Mouse (Mus musculus) forebrain, embryonic 14.5 days (tissue): Measurements from ENCODE around the gene Cdk5r1. TPM values are rescaled to one million over a fixed set of nuclear protein-coding genes. Genes with fewer than 3 reads are reported as not detected.
"Not testable (repeated sequence)": the region's sequence is repeated elsewhere in the genome, so short reads cannot be mapped to it uniquely, and the experiment has no call there.

ENCODE experiments used
- ATAC-seq: fragments of 200-750 bp; cut with Nextera tagmentation; 2 replicates; pipeline ENCODE4 v1.8.0; 2017; ENCODE audit warnings: mild to moderate bottlenecking, moderate library complexity
- DNase-seq: peaks from one replicate; pipeline ENCODE4 v3.0.0-alpha.2; 2015; ENCODE audit warnings: low spot score
- H3K27ac ChIP-seq: fragments of 300-500 bp; sonication (generic); 2 replicates; pipeline ENCODE4 v1.5.1; 2014; ENCODE audit warnings: low read depth, mild to moderate bottlenecking, control low read depth, low read length, moderate library complexity
- H3K27me3 ChIP-seq: fragments of 300-500 bp; sonication (generic); replicated peaks from 2 replicates; pipeline ENCODE4 v1.6.1; 2014; ENCODE audit warnings: low read length, control low read depth, mixed read lengths; ENCODE audit not compliant: control insufficient read depth, insufficient read depth
- H3K36me3 ChIP-seq: fragments of 300-500 bp; sonication (generic); 2 replicates; pipeline ENCODE4 v1.6.1; 2014; ENCODE audit warnings: low read length, control low read depth; ENCODE audit not compliant: control insufficient read depth, insufficient read depth
- H3K4me1 ChIP-seq: fragments of 300-500 bp; sonication (generic); 2 replicates; pipeline ENCODE4 v1.6.1; 2014; ENCODE audit warnings: antibody characterized with exemption, low read length, control low read depth; ENCODE audit not compliant: control insufficient read depth, insufficient read depth
- H3K4me2 ChIP-seq: fragments of 300-500 bp; sonication (generic); 2 replicates; pipeline ENCODE4 v1.6.1; 2014; ENCODE audit warnings: mild to moderate bottlenecking, control low read depth, low read length
- H3K4me3 ChIP-seq: fragments of 300-500 bp; sonication (generic); 2 replicates; pipeline ENCODE4 v1.5.1; 2014; ENCODE audit warnings: low read depth, low read length, control low read depth
- H3K9ac ChIP-seq: fragments of 300-500 bp; sonication (generic); 2 replicates; pipeline ENCODE4 v1.6.1; 2014; ENCODE audit warnings: mild to moderate bottlenecking, low read length, control low read depth, moderate library complexity
- H3K9me3 ChIP-seq: fragments of 300-500 bp; sonication (generic); replicated peaks from 2 replicates; pipeline ENCODE4 v1.6.1; 2016; ENCODE audit warnings: low read length, control low read depth, mixed read lengths; ENCODE audit not compliant: control insufficient read depth
- WGBS: fragments of 180-500 bp; shearing (Covaris S2); extraction: QIAGEN DNeasy Blood & Tissue Kit; methylation state at CpG from one replicate; pipeline ENCODE4 v1.1.7; 2014; 5-methylcytosine and 5-hydroxymethylcytosine counted together
- polyA plus RNA-seq: library from polyadenylated mRNA; unstranded; fragments of >200 nt; fragmentation: Nextera tagmentation; extraction: Ambion mirVana; gene quantifications from 2 replicates; pipeline ENCODE4 v1.2.1, GENCODE M21; 2014

Gene Cdk5r1
- polyA plus RNA-seq, 1 experiment from 2014 or later = 85.8 TPM

DNA sequence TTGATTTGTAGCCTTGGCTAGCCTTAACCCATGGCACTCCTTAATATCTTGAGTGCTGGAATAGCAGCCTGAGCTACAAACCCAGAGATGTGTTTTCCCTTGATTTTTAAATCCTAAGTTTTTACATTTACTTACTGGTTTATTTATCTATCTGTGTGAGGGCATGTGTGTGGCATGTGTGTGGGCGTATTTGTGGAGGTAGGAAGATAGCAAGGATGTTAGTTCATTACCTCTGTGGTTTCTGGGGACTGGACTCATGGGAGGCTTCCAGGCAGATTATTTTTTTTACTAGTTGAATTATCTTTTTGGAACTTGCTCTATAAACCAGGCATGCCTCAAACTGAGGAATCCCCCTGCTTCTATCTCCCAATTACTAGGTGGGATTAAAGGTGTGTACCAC lies 23.6 kb upstream of the Cdk5r1 start:
- no peak overlapping the region for H3K4me3 ChIP-seq
- peaks cover 63% of the 10 kb centered on the region for H3K36me3 ChIP-seq
- no peak overlapping the region for H3K4me2 ChIP-seq
- no peaks in the 10 kb centered on the region for H3K9me3 ChIP-seq
- DNase-seq = no peak
- ATAC-seq = no peak
- no peaks in the 10 kb centered on the region for H3K27me3 ChIP-seq
- 97% methylated on average over 1 of the region's 1 CpGs for WGBS
- no peaks in the 10 kb centered on the region for H3K4me1 ChIP-seq
- H3K27ac ChIP-seq = no peak overlapping the region
- no peak overlapping the region for H3K9ac ChIP-seq

- not testable (repeated sequence) for H3K4me1 ChIP-seq, H3K4me2 ChIP-seq, DNase-seq, H3K9me3 ChIP-seq, H3K9ac ChIP-seq, ATAC-seq, H3K27ac ChIP-seq, H3K27me3 ChIP-seq, H3K4me3 ChIP-seq
- H3K36me3 ChIP-seq = peaks cover 81% of the 10 kb centered on the region
- WGBS = 83% methylated on average over 4 of the region's 4 CpGs
These were observed 13.2 kb upstream of the Cdk5r1 start for GRCm38 (mm10) chr11:80463605-80464130.

DNA sequence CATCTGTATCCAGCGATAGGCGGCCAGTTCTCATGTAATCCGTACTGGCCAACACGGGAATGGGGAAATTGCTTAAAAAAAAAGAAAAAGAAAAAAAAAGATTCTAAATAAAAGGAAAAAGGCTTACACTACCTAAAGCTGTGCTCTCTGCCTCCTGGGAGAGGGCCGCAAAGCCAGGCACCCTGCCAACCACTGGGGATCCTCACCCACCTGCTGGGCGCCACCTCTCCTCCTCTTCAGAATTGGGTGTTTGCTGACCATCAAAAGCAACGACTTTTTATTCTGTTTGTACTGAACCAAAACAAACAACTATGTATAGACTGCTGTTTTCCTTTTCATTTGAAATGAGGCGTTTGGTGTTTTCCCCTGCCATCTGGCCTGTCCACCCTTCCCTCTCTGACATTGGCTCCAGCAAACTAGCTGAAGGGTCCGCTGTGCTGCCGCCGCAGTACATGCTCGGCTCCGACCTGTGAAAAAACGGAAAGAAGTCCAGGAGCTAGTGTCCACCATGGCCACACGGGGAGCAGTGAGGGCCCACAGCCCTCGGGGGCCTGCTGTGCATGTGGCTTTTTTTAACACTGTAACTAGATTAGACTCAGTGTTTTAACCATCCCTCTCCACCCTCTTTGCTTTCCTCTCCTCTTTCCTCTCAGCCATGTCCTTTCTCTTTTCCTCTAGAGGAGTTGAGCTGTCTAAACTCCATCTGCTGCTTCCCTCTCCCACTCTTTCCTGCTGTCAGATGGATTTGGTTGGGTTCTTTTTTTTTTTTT lies 4.8 kb upstream of the Cdk5r1 start:
- Histone ChIP-seq H3K4me2 (no peak overlapping the region), H3K27me3 (no peaks in the 10 kb centered on the region), H3K4me1 (0 out of 2 replicates have a peak, but pooled peaks cover 5% of the 10 kb centered on the region), H3K9ac (0 out of 2 replicates have a peak overlapping the region, but pooled peaks have one; percentile 25), H3K36me3 (peaks cover 62% of the 10 kb centered on the region), H3K4me3 (no peak overlapping the region), H3K27ac (peak overlapping the region; percentile 63; the same call in 1 of the 2 replicates), H3K9me3 (no peaks in the 10 kb centered on the region)
- WGBS = 79% methylated on average over 16 of the region's 16 CpGs
- ATAC-seq (no peak), DNase-seq (no peak)

DNA sequence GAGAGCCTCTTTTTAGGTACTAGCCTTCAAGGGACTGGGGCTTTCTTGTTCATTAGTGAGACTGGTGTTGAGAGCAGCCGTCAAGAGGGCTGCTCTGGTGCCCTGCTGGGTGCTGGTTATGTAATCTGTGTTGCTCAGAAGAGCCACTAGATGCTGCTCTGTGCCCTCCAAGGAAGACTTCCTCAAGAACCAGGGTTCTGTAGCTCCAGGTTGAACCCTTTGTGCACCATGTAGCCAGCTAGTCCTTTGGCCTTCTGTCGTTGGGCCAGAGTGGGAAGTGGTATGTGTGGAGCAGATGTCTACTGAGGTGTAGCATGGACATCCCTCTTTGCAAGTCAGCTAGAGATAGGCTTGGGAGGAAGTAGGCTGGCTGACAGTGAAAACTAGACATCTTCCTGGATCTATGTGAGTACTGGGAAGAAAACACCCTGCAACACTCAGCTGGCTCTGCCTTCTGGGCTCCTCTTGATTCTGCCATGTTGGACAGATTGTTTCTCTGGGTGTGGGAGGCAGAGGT lies 2.6 kb upstream of the Cdk5r1 start:
- Histone ChIP-seq H3K4me2 (no peak overlapping the region), H3K9ac (no peak overlapping the region), H3K9me3 (no peaks in the 10 kb centered on the region), H3K27me3 (no peaks in the 10 kb centered on the region), H3K4me1 (peaks cover 7% of the 10 kb centered on the region; the same call in 1 of the 2 replicates), H3K36me3 (peaks cover 58% of the 10 kb centered on the region), H3K27ac (no peak overlapping the region), H3K4me3 (no peak overlapping the region)
- peak; percentile 66 for DNase-seq
- ATAC-seq = no peak
- WGBS = 52% methylated on average over 2 of the region's 2 CpGs

GRCm38 (mm10) chr11:80474846-80475245 lies 2.0 kb upstream of the Cdk5r1 start:
- no peak overlapping the region for H3K27ac ChIP-seq
- 95% methylated on average over 11 of the region's 11 CpGs for WGBS
- no peak overlapping the region for H3K4me3 ChIP-seq
- H3K27me3 ChIP-seq = no peaks in the 10 kb centered on the region
- no peak overlapping the region for H3K9ac ChIP-seq
- ATAC-seq (no peak), DNase-seq (no peak)
- peaks cover 13% of the 10 kb centered on the region for H3K4me1 ChIP-seq
- no peaks in the 10 kb centered on the region for H3K9me3 ChIP-seq
- H3K36me3 ChIP-seq = peaks cover 58% of the 10 kb centered on the region
- H3K4me2 ChIP-seq = no peak overlapping the region

DNA sequence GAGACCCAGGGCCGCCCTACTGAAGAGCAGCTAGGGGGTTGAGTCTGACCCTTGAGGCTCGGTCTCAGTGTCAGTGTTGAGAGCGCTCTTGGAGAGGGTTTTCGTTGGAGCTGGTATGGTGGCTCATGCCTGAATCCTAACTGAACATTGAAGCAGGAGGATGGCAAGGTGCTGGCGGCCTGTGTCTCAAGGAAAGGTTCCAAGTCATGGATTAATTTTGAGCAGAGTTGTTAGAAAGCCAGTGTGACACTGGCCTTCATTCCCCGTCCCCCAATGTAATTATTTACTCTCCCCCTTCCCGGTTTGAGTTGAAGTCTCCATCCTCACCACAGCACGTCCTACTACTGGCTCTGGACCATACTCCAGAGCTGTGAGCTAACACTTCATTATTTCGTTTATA lies 1.3 kb upstream of the Cdk5r1 start:
- ATAC-seq = no peak
- no peaks in the 10 kb centered on the region for H3K27me3 ChIP-seq
- no peak overlapping the region; the same call in 1 of the 2 replicates for H3K27ac ChIP-seq
- H3K4me3 ChIP-seq = no peak overlapping the region
- 82% methylated on average over 9 of the region's 9 CpGs for WGBS
- no peak overlapping the region for H3K4me2 ChIP-seq
- H3K4me1 ChIP-seq = peaks cover 18% of the 10 kb centered on the region
- H3K9me3 ChIP-seq = no peaks in the 10 kb centered on the region
- H3K36me3 ChIP-seq = peaks cover 56% of the 10 kb centered on the region
- no peak for DNase-seq
- H3K9ac ChIP-seq = no peak overlapping the region

DNA sequence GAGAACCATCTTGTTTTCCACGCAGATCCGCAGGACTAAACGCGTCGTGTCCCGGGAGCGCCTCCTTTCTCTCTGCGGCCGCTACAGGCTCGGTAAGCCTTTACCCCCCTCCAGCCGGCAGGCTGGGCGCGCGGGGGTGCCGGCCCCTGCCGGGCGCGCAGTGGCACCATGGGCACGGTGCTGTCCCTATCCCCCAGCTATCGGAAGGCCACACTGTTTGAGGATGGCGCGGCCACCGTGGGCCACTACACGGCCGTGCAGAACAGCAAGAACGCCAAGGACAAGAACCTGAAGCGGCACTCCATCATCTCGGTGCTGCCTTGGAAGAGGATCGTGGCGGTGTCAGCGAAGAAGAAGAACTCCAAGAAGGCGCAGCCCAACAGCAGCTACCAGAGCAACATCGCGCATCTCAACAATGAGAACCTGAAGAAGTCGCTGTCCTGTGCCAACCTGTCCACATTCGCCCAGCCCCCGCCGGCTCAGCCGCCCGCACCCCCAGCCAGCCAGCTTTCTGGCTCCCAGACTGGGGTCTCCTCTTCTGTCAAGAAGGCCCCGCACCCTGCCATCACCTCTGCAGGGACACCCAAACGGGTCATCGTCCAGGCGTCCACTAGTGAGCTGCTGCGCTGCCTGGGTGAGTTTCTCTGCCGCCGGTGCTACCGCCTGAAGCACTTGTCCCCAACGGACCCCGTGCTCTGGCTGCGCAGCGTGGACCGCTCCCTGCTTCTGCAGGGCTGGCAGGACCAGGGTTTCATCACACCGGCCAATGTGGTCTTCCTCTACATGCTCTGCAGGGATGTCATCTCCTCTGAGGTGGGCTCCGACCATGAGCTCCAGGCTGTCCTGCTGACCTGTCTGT lies 747 bp downstream of the Cdk5r1 start:
- Histone ChIP-seq H3K27ac (peak overlapping the region; percentile 99), H3K4me1 (peaks cover 26% of the 10 kb centered on the region), H3K27me3 (no peaks in the 10 kb centered on the region), H3K36me3 (peaks cover 55% of the 10 kb centered on the region), H3K9ac (peak overlapping the region; percentile 99), H3K4me2 (peak overlapping the region; percentile 82), H3K4me3 (peak overlapping the region; percentile 89), H3K9me3 (no peaks in the 10 kb centered on the region)
- ATAC-seq = peak; percentile 33
- peak; percentile 50 for DNase-seq
- WGBS = 13% methylated on average over 53 of the region's 55 CpGs

GRCm38 (mm10) chr11:80478694-80479412 lies 2.0 kb downstream of the Cdk5r1 start:
- 15% methylated on average over 14 of the region's 14 CpGs for WGBS
- Histone ChIP-seq H3K4me1 (peaks cover 35% of the 10 kb centered on the region), H3K4me3 (peak overlapping the region; percentile 89), H3K27me3 (no peaks in the 10 kb centered on the region), H3K9ac (peak overlapping the region; percentile 99), H3K36me3 (peaks cover 49% of the 10 kb centered on the region), H3K27ac (peak overlapping the region; percentile 99), H3K9me3 (no peaks in the 10 kb centered on the region), H3K4me2 (peak overlapping the region; percentile 82)
- ATAC-seq (no peak), DNase-seq (peak; percentile 43)
